Comparison of ENCODE assay signal across 8 mouse cellular contexts in the genomic region with DNA sequence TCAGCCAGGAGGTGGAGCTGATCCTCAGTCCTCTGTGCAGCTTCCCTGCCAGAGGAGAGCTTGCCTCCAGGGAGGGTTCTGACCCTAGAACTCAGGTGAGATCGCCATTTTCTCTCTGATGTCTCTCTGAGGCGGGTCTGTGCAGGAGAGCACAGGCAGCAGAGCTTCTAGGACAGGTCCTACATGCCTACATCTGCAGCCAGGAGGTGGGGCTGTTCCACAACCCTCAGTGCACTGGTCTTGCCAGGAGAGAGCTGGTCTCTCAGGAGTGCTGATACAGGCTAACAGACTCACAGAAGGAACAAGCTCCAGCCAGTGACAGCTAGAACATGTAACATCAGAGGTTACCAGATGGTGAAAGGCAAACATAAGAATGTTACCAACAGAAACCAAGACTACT.
DNase-seq lines count a peak whose midpoint lies in the region.

No protein-coding gene starts in this region.

- intact Hi-C loops in heart, postnatal 10 days (cut with DNase I), result loop anchor here (5.0 kb wide), 2 partner anchors 45 to 280 kb away; no protein-coding TSS in a partner anchor

- DNase-seq in gastrocnemius, adult 18-20 months (ENCODE audit: low spot score), result peak; percentile 20
- DNase-seq in gastrocnemius, adult 8-10 months (ENCODE audit: low spot score in 2 of 2), result no peak
- DNase-seq in B cell, adult 2 months, result peak; percentile 69 to 74
- DNase-seq in heart, postnatal 10 days, result peak; percentile 41 to 46
- DNase-seq in lung, postnatal 36 days, result peak; percentile 63
- no peak for DNase-seq in cerebellum, adult 8-10 months
- no peak for DNase-seq in embryo, embryonic 10.5 days (ENCODE audit: low spot score)
- no peak for DNase-seq in gastrocnemius, postnatal 4 days (ENCODE audit: low spot score in 2 of 2)

Comparison
In these comparisons a context has a peak if more than half of its experiments do, and no peak if none do; other contexts are left out.
1. DNase-seq: peak in gastrocnemius, adult 18-20 months (single experiment), B cell, adult 2 months (2 of 2), heart, postnatal 10 days (2 of 2) and lung, postnatal 36 days (single experiment); none in gastrocnemius, adult 8-10 months (0 of 2), cerebellum, adult 8-10 months (single experiment), embryo, embryonic 10.5 days (single experiment) and gastrocnemius, postnatal 4 days (0 of 2).